Mouse (Mus musculus) c-Kit-positive CD71-positive TER-119-negative erythroid progenitor cells, embryonic 14.5 days (primary cell): ENCODE data around the gene Olfr11.

Experiments used
- DNase-seq: peaks from one replicate; pipeline ENCODE4 v3.0.0-alpha.2; 2013; ENCODE audit warnings: low read depth

Gene Olfr11

DNA sequence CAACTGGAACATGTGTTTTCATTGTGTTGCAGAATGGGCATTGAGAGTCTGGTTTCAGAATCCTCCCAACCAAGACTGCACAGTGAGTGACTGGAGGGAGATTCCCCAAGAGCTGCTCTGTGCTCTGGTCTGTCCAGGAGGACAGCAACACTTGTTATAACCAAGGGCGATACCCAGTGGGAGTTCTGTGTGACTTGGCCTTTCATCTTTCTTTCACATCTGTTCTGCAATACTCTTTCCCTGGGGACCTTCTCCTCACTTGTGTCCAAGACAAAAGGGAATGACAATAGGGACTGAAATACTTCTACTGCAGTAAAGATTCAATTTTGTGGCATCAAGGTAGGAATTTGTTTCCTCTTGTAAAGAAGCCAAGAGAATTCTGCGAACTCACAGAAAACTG is at the start of gene Olfr11:
Gene Olfr11 (minus strand): TSS at position 101 of the 400 bp plus-strand sequence.
- DNase-seq: no peak

DNA sequence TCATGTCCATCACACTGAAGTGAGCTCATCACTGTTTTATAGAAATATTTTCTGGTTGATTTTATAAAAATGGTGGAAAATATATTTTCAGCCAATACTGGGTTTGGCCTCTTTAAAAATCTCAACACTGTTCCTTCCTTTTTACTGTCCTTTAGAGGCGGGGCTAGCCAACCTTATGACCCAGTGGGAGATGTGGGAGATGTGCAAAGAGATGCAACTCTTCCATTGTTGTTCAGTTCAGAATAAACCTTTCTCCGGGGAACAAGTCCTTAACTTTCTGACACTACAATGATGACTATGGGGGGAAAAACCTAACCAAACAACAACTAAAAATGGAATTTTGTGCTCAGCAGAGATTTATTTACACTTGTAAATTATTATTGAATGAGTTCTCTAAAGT is 35.0 kb upstream of the Olfr11 start, which contains the start of gene Olfr1360:
Gene Olfr1360 (minus strand): TSS at position 101 of the 400 bp plus-strand sequence.
- DNase-seq: no peak

DNA sequence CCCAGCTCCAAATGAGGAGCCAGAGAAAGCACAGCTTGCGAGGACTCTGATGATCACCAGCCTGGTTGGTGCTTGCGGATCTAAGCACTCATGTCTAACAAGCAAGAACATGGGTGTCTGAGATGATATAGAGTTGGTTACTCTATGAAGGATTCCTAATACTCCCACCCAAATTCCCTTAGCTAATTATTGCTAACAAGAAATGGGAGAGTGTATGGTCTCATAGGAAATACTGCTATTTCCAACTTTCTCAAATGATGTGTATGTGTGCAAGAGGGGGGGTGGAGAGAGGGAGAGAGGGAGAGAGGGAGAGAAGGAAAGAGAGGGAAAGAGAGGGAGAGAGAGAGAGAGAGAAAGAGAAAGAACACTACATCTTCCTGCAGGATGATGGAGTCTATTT is 21.0 kb upstream of the Olfr11 start, which contains the start of gene Olfr1361:
Gene Olfr1361 (minus strand): TSS at position 101 of the 400 bp plus-strand sequence.
- no peak for DNase-seq

DNA sequence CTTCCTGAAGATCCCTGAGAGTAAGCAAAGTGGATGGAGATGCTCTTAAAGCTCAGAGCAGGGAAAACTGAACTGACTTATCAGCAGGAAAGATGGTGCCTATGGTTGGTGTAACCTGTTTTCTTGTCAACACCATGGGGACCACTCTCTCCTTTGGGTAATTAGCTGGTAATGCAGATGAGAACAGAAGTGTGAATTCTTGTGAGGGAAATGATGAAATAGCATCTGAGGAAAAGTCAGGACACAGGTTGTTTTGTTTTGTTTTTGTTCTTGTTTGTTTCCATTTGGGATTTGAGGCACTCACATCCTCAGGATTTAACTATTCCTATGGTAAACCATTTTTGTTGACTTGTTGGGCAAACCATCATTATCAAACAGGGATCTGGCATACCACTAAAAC is 28.4 kb downstream of the Olfr11 start, which contains the start of gene Olfr1362:
Gene Olfr1362 (minus strand): TSS at position 101 of the 400 bp plus-strand sequence.
- DNase-seq: no peak

GRCm38 (mm10) chr13:21591618-21592017 is 50.7 kb downstream of the Olfr11 start:
- no peak for DNase-seq
